Mouse (Mus musculus): ENCODE data around the gene Eno4. TPM values are rescaled to one million over a fixed set of nuclear protein-coding genes. Genes with fewer than 3 reads are reported as not detected.

Gene Eno4
- polyA plus RNA-seq (2017; shearing (Covaris generic)) = not detected

GRCm38 (mm10) chr19:58942841-58943828, at the start of gene Eno4, which contains the start of gene Hspa12a:
Gene Eno4, plus strand, starts transcription at chr19:58943425.
Gene Hspa12a, minus strand, starts transcription at chr19:58943654.

Other genes with a start within 250 kb of the Eno4 start
- not detected for gene Pnliprp1, start 214.5 kb upstream of the Eno4 start, polyA plus RNA-seq (2017; shearing (Covaris generic))
- not detected for gene Pnliprp2, start 183.7 kb upstream of the Eno4 start, polyA plus RNA-seq (2017; shearing (Covaris generic))
- not detected for gene 1700019N19Rik, start 149.0 kb upstream of the Eno4 start, polyA plus RNA-seq (2017; shearing (Covaris generic))
- gene Hspa12a, start 229 bp downstream of the Eno4 start, polyA plus RNA-seq (2017; shearing (Covaris generic)) = 3.3 TPM
- 2.0 TPM for gene Shtn1, start 132.7 kb downstream of the Eno4 start, polyA plus RNA-seq (2017; shearing (Covaris generic))
- gene Vax1, start 226.6 kb downstream of the Eno4 start, polyA plus RNA-seq (2017; shearing (Covaris generic)) = not detected

Measured in CD4-positive, CD25-positive, alpha-beta regulatory T cell, adult 9 weeks (primary cell).